Mouse (Mus musculus) thymus, postnatal 4 days (tissue): ENCODE results near the gene Tgm1.

Source experiments
- DNase-seq: peaks from one replicate; pipeline ENCODE4 v3.0.0; 2021

The Tgm1 gene

DNA sequence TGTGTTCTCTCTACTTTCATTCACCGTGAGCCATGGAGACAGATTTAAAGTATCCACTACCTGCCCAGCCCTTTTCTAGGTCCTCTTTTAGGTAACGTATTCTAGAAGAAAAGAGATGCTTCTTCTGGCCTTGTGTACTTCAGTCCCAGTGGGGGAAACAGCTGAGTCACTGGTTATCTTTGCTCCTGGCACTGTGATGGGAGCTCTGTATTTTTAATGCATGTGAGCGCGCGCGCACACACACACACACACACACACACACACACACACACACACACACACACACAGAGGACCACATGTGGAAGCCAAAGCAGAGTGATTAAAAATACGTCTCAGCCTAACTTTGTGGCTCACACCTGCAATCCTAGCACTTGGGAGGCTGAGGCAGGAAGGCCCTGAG lies 9.7 kb upstream of the Tgm1 start:
- no peak for DNase-seq

DNA sequence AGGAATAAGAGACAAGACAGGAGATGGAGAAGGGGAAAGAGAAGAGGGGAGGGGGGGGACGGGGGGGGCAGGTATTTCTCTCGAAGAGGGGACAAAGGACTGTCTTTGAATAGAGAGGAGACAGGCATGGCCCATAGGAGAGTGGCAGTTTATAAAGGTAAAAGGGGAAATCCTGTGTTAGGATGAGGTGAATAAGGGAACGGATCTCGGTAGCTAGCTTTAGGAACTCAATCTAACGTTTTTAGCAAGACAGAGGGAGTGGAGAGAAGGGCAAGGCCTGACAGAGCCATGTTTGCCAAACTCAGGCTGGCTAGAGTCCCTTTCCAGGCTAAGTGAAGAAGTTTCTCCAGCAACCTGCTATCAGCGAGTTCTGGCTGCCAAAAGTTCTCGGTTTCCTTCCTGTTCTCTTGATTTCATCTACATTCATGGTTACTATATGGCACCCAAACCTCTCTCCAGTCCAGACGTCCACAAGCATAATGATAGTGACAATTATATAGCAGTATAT lies 8.8 kb upstream of the Tgm1 start:
- no peak for DNase-seq

DNA sequence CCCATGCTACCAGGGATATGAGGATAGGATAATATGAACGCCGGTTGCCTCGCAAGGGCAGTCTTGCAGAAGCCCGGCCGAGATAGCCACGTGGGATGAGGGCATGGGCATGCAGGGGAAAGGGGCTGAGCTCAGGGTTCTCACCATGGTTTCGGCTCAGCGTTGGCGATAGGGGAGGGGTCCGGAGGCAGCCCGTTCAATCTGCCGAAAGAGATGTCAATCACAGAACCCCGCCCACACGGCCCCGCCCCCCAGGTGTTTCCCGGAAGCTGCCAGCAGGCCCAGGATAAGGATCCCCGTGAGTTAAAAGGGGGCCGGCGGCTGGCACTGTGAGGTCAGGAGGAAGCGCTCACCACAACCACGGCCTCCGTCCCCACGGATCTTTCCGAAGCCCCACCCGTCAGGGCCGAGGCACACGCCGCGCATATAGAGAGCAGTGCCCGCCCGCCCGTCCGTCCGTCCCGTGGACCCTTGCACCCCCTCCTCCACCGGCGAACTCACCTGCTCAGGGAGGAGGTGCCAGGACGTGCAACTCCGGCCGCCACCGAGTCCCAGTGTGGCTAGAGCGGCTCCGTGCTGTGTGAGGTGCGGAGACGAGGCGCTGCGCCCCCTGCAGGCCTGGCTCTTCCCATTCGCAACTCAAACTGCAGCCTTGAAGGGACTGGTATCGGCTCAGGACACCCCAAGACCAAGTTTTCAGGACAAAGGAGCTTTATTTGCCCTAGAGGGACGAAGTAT lies 8.1 kb upstream of the Tgm1 start, which contains the start of gene Rabggta:
TSS of gene Rabggta (minus strand) at position 564 of the 738 bp plus-strand sequence.
- DNase-seq = peak; percentile 99

- no peak for DNase-seq
These were observed 7.3 kb upstream of the Tgm1 start for GRCm38 (mm10) chr14:55721076-55721475.

DNA sequence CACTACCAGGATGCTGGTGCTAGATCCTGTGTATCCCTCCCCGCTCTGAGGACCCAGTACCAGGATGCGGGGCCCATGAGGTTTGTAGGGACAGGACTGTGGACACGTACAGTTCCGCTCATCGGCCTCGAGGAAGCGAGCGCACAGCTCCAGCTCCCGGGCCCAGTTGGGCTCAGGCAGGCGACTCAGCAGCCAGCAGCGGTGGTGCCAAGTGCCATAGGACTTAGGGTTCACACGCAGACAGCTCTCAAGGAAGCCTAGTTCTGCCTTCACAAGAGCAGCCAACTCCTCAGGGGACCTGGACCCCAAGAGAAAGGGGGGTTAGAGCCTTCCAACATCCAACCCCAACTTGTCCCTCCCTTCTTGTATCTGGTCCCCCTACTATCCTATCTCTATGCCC lies 6.9 kb upstream of the Tgm1 start:
- no peak for DNase-seq

DNA sequence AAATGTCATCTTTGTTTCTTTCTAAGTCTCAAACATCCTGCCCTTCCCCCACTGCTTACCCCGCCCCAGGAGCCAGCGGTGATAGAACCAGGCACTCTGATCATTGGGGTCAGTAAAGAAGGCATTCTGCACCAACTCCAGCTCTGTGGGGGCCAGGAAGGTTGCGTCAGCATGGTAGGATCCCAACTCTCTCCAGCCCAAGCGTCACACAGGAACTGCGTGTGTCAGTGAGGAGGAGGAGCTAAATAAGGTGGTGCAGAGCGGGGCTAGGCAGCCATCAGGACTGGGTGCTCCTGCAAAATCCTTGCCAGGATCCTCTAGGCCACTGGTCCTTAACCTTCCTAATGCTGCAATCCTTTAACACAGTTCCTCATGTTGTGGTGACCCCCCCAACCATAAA lies 6.0 kb upstream of the Tgm1 start:
- no peak for DNase-seq

DNA sequence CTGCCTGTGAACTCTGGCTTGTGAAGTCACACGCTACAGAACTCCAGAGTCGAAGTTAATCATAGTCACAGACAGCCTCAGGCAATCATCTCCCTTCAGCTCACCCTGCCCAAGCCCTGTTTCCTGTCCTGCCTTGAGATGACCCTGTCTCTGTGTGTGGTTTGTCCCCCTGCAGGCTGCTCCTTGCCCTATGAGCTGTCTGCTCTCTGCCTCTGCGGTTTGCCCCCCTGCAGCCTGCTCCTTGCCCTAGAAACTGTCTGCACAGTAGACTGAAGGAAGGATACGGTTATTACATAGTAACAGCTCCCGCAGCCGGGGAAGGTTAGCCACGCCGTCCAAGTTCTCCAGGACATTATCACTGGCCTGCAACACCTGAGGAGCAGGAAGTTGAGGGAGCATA lies 3.2 kb upstream of the Tgm1 start:
- DNase-seq = no peak

DNA sequence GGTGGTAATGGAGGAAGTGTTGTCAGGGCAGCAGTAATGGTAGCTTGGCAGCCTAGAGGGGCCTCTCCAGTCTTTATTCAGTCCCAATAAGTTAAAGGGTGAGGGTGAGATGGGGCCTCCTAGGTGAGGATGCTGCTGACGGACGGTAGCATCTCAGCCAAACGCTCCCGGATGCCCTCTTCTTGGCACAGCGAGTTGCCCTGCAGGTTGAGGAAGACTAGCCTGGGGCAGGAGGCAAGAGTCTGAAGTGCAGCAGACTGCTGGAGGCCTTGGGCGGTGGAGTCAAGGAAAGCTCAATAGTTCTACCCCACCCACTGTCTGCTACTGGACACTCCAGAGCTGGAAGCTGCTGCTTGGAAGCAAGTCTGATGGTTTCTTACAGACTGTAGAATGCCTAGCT lies 2.5 kb upstream of the Tgm1 start:
- DNase-seq = no peak

GRCm38 (mm10) chr14:55714893-55715292 lies 1.2 kb upstream of the Tgm1 start:
- no peak for DNase-seq

- DNase-seq = no peak
These were observed 558 bp downstream of the Tgm1 start for GRCm38 (mm10) chr14:55713007-55713728.

GRCm38 (mm10) chr14:55711786-55712185 lies 1.9 kb downstream of the Tgm1 start:
- DNase-seq = no peak

DNA sequence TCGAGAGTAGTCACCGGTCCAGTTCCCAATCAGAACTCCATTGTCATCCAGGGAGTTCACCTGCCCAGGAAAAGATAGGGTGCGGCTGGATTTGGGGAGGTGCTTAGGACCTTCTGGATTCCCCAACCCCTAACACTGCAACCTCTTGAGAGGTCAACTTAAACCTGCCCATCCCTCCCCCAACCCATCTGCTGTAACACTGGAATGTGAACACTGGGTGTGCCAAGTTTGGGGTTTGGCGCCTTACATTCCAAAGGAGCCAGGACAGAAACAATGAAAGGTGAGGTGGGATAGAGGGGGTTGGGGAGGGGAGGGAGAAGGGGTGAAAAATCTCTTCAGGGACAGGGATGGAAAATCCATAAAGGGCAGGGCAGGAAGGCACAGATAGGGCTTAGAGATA lies 4.2 kb downstream of the Tgm1 start:
- DNase-seq = no peak

- DNase-seq = no peak
These were observed 6.3 kb downstream of the Tgm1 start for GRCm38 (mm10) chr14:55707397-55707796.

DNA sequence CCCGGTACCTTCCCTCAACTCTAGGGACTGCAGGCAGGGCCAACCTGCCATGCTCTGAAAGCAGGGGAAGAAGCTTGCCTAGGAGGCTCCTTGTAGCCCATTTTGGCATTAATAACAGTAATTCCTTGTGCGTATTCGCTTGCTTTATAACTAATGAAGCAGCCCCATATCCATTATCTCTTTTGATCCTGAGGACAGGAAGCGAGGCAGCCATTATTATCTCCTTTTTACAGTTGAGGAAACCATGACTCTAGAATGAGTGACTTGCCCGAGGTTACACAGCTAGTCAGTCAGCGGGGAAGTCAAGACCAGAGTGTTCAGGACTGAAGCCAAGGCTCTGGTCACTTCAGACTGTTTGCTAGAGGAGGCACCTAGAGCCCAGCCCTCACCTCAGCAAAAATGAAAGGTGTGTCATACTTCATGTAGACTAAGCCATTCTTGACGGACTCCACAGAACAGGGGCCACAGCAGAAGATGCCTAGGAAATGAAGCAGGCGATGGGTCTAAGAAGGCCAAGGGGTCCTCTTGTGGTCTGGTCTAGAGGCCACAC lies 7.6 kb downstream of the Tgm1 start:
- DNase-seq = no peak

GRCm38 (mm10) chr14:55702761-55703160 lies 11.0 kb downstream of the Tgm1 start:
- no peak for DNase-seq

DNA sequence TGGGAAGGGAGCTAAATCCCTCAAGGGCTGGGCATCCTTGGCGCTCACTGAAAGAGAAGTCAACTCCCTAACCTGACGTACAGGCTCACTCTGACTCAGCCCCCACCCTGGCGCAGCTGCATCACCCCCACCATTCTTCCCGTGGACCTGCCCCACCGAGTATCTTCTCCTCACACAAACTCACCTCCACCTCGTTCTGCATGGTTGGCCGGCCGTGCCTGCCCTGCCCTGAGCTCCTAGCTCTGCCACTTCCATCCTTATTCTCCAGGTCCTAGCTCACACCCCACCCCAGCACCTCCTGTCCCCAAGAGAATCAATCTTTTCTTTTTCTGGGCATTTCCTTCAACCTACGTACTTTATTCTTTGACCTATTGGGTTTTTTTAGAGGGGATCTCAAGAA lies 12.6 kb downstream of the Tgm1 start:
- DNase-seq = no peak

- DNase-seq = no peak
These were observed 16.5 kb downstream of the Tgm1 start for GRCm38 (mm10) chr14:55697226-55697625.

- DNase-seq = no peak
These were observed 24.3 kb downstream of the Tgm1 start for GRCm38 (mm10) chr14:55689433-55689832.

DNA sequence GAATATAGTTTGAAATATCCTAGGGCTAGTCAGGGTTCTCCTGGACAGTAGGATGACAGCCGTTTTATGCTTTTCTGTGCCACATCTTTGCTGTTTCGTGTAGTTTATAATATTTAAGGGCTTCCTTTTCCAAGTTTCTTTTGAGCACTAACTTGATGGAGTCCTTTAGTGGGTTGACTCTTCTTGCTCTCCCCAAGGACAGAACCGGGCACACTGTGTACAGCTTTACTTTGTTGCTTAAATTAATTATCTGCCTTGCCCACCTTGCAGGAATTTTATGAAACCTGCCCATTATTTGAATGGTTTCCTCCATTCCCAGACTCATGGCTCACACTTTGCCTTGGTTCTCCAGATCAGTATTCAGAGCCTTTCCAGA lies 31.6 kb downstream of the Tgm1 start:
- no peak for DNase-seq

GRCm38 (mm10) chr14:55681160-55682117 lies 32.3 kb downstream of the Tgm1 start, which contains the start of gene Tinf2:
TSS of gene Tinf2 (minus strand) at chr14:55681820.
- DNase-seq = peak; percentile 95

DNA sequence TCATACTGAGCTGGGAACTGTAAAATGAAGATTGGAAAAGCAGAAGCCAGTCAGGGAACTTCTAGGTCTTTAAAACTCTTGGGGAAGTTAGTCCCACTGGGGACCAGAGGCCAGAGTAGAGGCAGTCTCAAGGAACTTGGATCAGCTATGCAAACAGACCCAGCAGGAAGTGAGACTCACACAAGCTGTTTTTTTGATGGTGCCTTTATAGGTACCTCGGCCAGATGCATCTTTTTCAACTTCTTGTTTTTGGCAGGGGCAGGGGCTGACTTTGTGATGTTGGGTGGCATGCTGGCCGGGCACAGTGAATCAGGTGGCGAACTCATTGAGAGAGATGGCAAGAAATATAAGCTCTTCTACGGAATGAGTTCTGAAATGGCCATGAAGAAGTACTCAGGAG lies 36.1 kb downstream of the Tgm1 start:
- no peak for DNase-seq

DNA sequence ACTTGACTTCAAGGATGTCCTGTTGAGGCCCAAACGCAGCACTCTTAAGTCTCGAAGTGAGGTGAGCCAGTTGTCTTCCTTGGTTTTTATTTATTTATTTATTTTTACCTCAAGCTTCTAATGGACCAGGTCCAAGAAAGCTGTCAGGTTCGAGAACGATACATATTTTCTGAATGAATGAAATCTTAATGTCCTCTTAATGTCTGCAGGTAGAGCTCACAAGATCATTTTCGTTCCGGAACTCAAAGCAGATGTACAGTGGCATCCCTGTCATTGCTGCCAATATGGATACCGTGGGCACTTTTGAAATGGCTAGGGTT lies 41.0 kb downstream of the Tgm1 start:
- no peak for DNase-seq
